ENCODE assay signal across 19 mouse cellular contexts in genomic region chr16:73473502-73473901, GRCm38 (mm10).
A peak's percentile ranks its signal among the peaks of the same experiment; 100 is the strongest.
DNase-seq lines count a peak whose midpoint lies in the region; ATAC-seq and TF ChIP-seq lines count a peak whose summit lies in the region.
"Had no signal": no experiment of that assay in that cellular context is flagged by ENCODE, and none has a peak within 500 bp of the region (broad histone marks: within the 10 kb centered on the region; RNA-seq: fewer than 3 reads in every experiment).

No protein-coding gene starts in this region.

- H3K27me3 ChIP-seq in lung, postnatal 0 days (replicated peaks; ENCODE audit: insufficient read depth, low read length): no peaks in the 10 kb centered on the region
- no peaks in the 10 kb centered on the region for H3K27me3 ChIP-seq in stomach, embryonic 14.5 days (ENCODE audit: control insufficient read depth, insufficient read depth, low read length)
- H3K27me3 ChIP-seq: embryonic facial prominence, embryonic 15.5 days; heart, embryonic 13.5 days had no signal

- peak; percentile 76 for TF ChIP-seq EP300 in lung, postnatal 0 days (IDR thresholded peaks at IDR 0.05)

- H3K9me3 ChIP-seq in lung, postnatal 0 days (ENCODE audit: low read length): no peaks in the 10 kb centered on the region
- no peaks in the 10 kb centered on the region for H3K9me3 ChIP-seq in stomach, embryonic 14.5 days (ENCODE audit: control insufficient read depth, low read depth, low read length)
- H3K9me3 ChIP-seq: embryonic facial prominence, embryonic 15.5 days; forebrain, embryonic 10.5 days; heart, embryonic 13.5 days had no signal

- ATAC-seq in lung, postnatal 0 days: peak; percentile 87
- ATAC-seq in stomach, embryonic 14.5 days (ENCODE audit: insufficient number of reproducible peaks, insufficient read depth, low FRiP score, low read depth): 0 out of 2 replicates have a peak, but pooled peaks have one; percentile 28
- ATAC-seq: forebrain, embryonic 14.5 days had no signal

- H3K36me3 ChIP-seq in lung, postnatal 0 days (ENCODE audit: insufficient read depth, low read length): no peaks in the 10 kb centered on the region
- H3K36me3 ChIP-seq in stomach, embryonic 14.5 days (ENCODE audit: control insufficient read depth, insufficient read depth, low read length): no peaks in the 10 kb centered on the region
- H3K36me3 ChIP-seq: embryonic facial prominence, embryonic 15.5 days; forebrain, embryonic 10.5 days; heart, embryonic 13.5 days had no signal

- no peak overlapping the region for H3K4me3 ChIP-seq in lung, postnatal 0 days (ENCODE audit: low read depth, low read length)
- no peak overlapping the region for H3K4me3 ChIP-seq in stomach, embryonic 14.5 days (ENCODE audit: low read depth, low read length)
- H3K4me3 ChIP-seq: embryonic facial prominence, embryonic 15.5 days; erythroblast, embryonic 14.5 days; forebrain, embryonic 10.5 days; gastrocnemius, adult 2 months; heart, embryonic 13.5 days had no signal

- H3K27ac ChIP-seq in lung, postnatal 0 days (ENCODE audit: low read length): no peak overlapping the region
- no peak overlapping the region for H3K27ac ChIP-seq in stomach, embryonic 14.5 days (ENCODE audit: low read length)
- H3K27ac ChIP-seq: embryonic facial prominence, embryonic 15.5 days; forebrain, embryonic 10.5 days; gastrocnemius, adult 2 months; heart, embryonic 13.5 days had no signal

- DNase-seq in lung, postnatal 0 days (ENCODE audit: low spot score): peak; percentile 51
- DNase-seq in lung, postnatal 14 days: no peak
- DNase-seq in lung, postnatal 25 days (ENCODE audit: low spot score): peak; percentile 37
- DNase-seq in urinary bladder, adult 18-20 months (ENCODE audit: low spot score in 2 of 2): no peak
- no peak for DNase-seq in kidney, postnatal 36 days
- DNase-seq: adrenal gland, adult 8-10 months; adrenal gland, postnatal 36 days; cerebellum, adult 2 months; cerebellum, postnatal 10 days; embryo, embryonic 11 days; gastrocnemius, adult 2 months; gastrocnemius, postnatal 25 days; heart, postnatal 36 days had no signal

- no peak overlapping the region for H3K9ac ChIP-seq in lung, postnatal 0 days (replicated peaks; ENCODE audit: low read depth)
- no peak overlapping the region for H3K9ac ChIP-seq in stomach, embryonic 14.5 days (replicated peaks; ENCODE audit: low read depth, low read length)
- H3K9ac ChIP-seq: embryonic facial prominence, embryonic 15.5 days; heart, embryonic 13.5 days had no signal

- TF ChIP-seq CTCF in lung, postnatal 0 days (IDR thresholded peaks at IDR 0.05): no peak

- no peak overlapping the region for H3K4me2 ChIP-seq in lung, postnatal 0 days (replicated peaks; ENCODE audit: low read depth, low read length)
- no peak overlapping the region for H3K4me2 ChIP-seq in stomach, embryonic 14.5 days (replicated peaks; ENCODE audit: low read depth, low read length)
- H3K4me2 ChIP-seq: embryonic facial prominence, embryonic 15.5 days; heart, embryonic 13.5 days had no signal

- no peaks in the 10 kb centered on the region for H3K4me1 ChIP-seq in lung, postnatal 0 days (ENCODE audit: insufficient read depth, low read depth, low read length)
- H3K4me1 ChIP-seq in stomach, embryonic 14.5 days (ENCODE audit: control insufficient read depth, insufficient read depth, low read length): no peaks in the 10 kb centered on the region
- H3K4me1 ChIP-seq: embryonic facial prominence, embryonic 15.5 days; forebrain, embryonic 10.5 days had no signal

- WGBS in lung, postnatal 0 days: 46% methylated on average over 2 of the region's 2 CpGs
- WGBS in stomach, embryonic 14.5 days: 61% methylated on average over 2 of the region's 2 CpGs

Comparison
In these comparisons a context has a peak if more than half of its experiments do, and no peak if none do; other contexts are left out.
1. DNase-seq: peak in lung, postnatal 0 days (single experiment) and lung, postnatal 25 days (single experiment); none in lung, postnatal 14 days (single experiment), urinary bladder, adult 18-20 months (0 of 2) and kidney, postnatal 36 days (0 of 2).